Mouse (Mus musculus): ENCODE measurements around the gene Chuk.

Gene Chuk

GRCm38 (mm10) chr19:44033396-44033795 lies 73.9 kb downstream of the Chuk start:
- no peak for DNase-seq

- no peak for DNase-seq
Observed at GRCm38 (mm10) chr19:44032046-44032744, 75.1 kb downstream of the Chuk start.

- no peak for DNase-seq
Observed at GRCm38 (mm10) chr19:44030024-44030423, 77.3 kb downstream of the Chuk start.

- no peak for DNase-seq
Observed at GRCm38 (mm10) chr19:44028972-44029371, 78.3 kb downstream of the Chuk start, which contains the start of gene Cyp2c23. Gene Cyp2c23 (minus strand): TSS chr19:44029208.

GRCm38 (mm10) chr19:44026956-44027530 lies 80.2 kb downstream of the Chuk start:
- DNase-seq: no peak

GRCm38 (mm10) chr19:44024921-44025585 lies 82.2 kb downstream of the Chuk start:
- no peak for DNase-seq
